Mouse (Mus musculus): ENCODE measurements around the gene D030056L22Rik.
A peak's percentile ranks its signal among the peaks of the same experiment; 100 is the strongest.

D030056L22Rik gene

GRCm38 (mm10) chr19:18712866-18713300 lies at the start of gene D030056L22Rik:
Gene D030056L22Rik, plus strand, starts transcription at chr19:18713193.
- peak; percentile 98 to 99 for DNase-seq (ENCODE audit: inconsistent age in 2 of 2, low spot score in 1 of 2)

- no peak for DNase-seq (ENCODE audit: inconsistent age in 2 of 2, low spot score in 1 of 2)
These were observed 49.1 kb upstream of the D030056L22Rik start for GRCm38 (mm10) chr19:18663904-18664303.

GRCm38 (mm10) chr19:18666966-18667365 lies 46.0 kb upstream of the D030056L22Rik start:
- DNase-seq (ENCODE audit: inconsistent age in 2 of 2, low spot score in 1 of 2): no peak

- no peak for DNase-seq (ENCODE audit: inconsistent age in 2 of 2, low spot score in 1 of 2)
These were observed 43.4 kb upstream of the D030056L22Rik start for GRCm38 (mm10) chr19:18669551-18669950.

- peak; percentile 99 for DNase-seq (ENCODE audit: inconsistent age in 2 of 2, low spot score in 1 of 2)
These were observed 42.4 kb upstream of the D030056L22Rik start, which contains the start of gene Carnmt1 for GRCm38 (mm10) chr19:18670608-18671007. Gene Carnmt1, plus strand, starts transcription at chr19:18670764.

GRCm38 (mm10) chr19:18671056-18671741 lies 41.8 kb upstream of the D030056L22Rik start:
- peak; percentile 66 to 87 for DNase-seq (ENCODE audit: inconsistent age in 2 of 2, low spot score in 1 of 2)

GRCm38 (mm10) chr19:18672498-18672897 lies 40.5 kb upstream of the D030056L22Rik start:
- peak in 1 of 2 experiments; percentile 42 for DNase-seq (ENCODE audit: inconsistent age in 2 of 2, low spot score in 1 of 2)

GRCm38 (mm10) chr19:18673116-18673515 lies 39.9 kb upstream of the D030056L22Rik start:
- DNase-seq (ENCODE audit: inconsistent age in 2 of 2, low spot score in 1 of 2): peak in 1 of 2 experiments; percentile 41

- DNase-seq (ENCODE audit: inconsistent age in 2 of 2, low spot score in 1 of 2): peak; percentile 66 to 67
These were observed 30.9 kb upstream of the D030056L22Rik start for GRCm38 (mm10) chr19:18682142-18682541.

- DNase-seq (ENCODE audit: inconsistent age in 2 of 2, low spot score in 1 of 2): peak in 1 of 2 experiments; percentile 71
These were observed 25.4 kb upstream of the D030056L22Rik start for GRCm38 (mm10) chr19:18687556-18687955.

- DNase-seq (ENCODE audit: inconsistent age in 2 of 2, low spot score in 1 of 2): no peak
These were observed 20.8 kb upstream of the D030056L22Rik start for GRCm38 (mm10) chr19:18692176-18692575.

- no peak for DNase-seq (ENCODE audit: inconsistent age in 2 of 2, low spot score in 1 of 2)
These were observed 20.2 kb upstream of the D030056L22Rik start for GRCm38 (mm10) chr19:18692768-18693167.

- no peak for DNase-seq (ENCODE audit: inconsistent age in 2 of 2, low spot score in 1 of 2)
These were observed 17.9 kb upstream of the D030056L22Rik start for GRCm38 (mm10) chr19:18695116-18695515.

- no peak for DNase-seq (ENCODE audit: inconsistent age in 2 of 2, low spot score in 1 of 2)
These were observed 17.4 kb upstream of the D030056L22Rik start for GRCm38 (mm10) chr19:18695552-18695951.

- no peak for DNase-seq (ENCODE audit: inconsistent age in 2 of 2, low spot score in 1 of 2)
These were observed 4.9 kb upstream of the D030056L22Rik start for GRCm38 (mm10) chr19:18708101-18708500.

- no peak for DNase-seq (ENCODE audit: inconsistent age in 2 of 2, low spot score in 1 of 2)
These were observed 2.1 kb upstream of the D030056L22Rik start for GRCm38 (mm10) chr19:18710903-18711302.

- peak in 1 of 2 experiments; percentile 22 for DNase-seq (ENCODE audit: inconsistent age in 2 of 2, low spot score in 1 of 2)
These were observed 1.4 kb upstream of the D030056L22Rik start for GRCm38 (mm10) chr19:18711589-18711988.

- DNase-seq (ENCODE audit: inconsistent age in 2 of 2, low spot score in 1 of 2): peak in 1 of 2 experiments; percentile 47
These were observed 684 bp upstream of the D030056L22Rik start for GRCm38 (mm10) chr19:18712153-18712865.

- peak; percentile 71 to 82 for DNase-seq (ENCODE audit: inconsistent age in 2 of 2, low spot score in 1 of 2)
These were observed 364 bp downstream of the D030056L22Rik start for GRCm38 (mm10) chr19:18713357-18713756.

GRCm38 (mm10) chr19:18716374-18716773 lies 3.4 kb downstream of the D030056L22Rik start:
- peak; percentile 44 to 87 for DNase-seq (ENCODE audit: inconsistent age in 2 of 2, low spot score in 1 of 2)

- no peak for DNase-seq (ENCODE audit: inconsistent age in 2 of 2, low spot score in 1 of 2)
These were observed 7.3 kb downstream of the D030056L22Rik start for GRCm38 (mm10) chr19:18720337-18720736.

- DNase-seq (ENCODE audit: inconsistent age in 2 of 2, low spot score in 1 of 2): no peak
These were observed 12.2 kb downstream of the D030056L22Rik start for GRCm38 (mm10) chr19:18725186-18725585.
